Mouse (Mus musculus) olfactory bulb, adult 2 months (tissue): Measurements from ENCODE around the gene Hmg20b.

Experiments used
- CTCF ChIP-seq: fragments of 200-500 bp; IDR thresholded peaks from 2 replicates; pipeline ENCODE4 v1.5.1; 2012; ENCODE audit warnings: low read depth, mild to moderate bottlenecking, low read length, moderate library complexity; ENCODE audit not compliant: insufficient read depth
- POLR2A ChIP-seq: fragments of 200-500 bp; IDR thresholded peaks from 2 replicates; pipeline ENCODE4 v1.6.1; 2012; ENCODE audit warnings: mild to moderate bottlenecking, low read depth, low read length, moderate library complexity; ENCODE audit not compliant: insufficient read depth

DNA sequence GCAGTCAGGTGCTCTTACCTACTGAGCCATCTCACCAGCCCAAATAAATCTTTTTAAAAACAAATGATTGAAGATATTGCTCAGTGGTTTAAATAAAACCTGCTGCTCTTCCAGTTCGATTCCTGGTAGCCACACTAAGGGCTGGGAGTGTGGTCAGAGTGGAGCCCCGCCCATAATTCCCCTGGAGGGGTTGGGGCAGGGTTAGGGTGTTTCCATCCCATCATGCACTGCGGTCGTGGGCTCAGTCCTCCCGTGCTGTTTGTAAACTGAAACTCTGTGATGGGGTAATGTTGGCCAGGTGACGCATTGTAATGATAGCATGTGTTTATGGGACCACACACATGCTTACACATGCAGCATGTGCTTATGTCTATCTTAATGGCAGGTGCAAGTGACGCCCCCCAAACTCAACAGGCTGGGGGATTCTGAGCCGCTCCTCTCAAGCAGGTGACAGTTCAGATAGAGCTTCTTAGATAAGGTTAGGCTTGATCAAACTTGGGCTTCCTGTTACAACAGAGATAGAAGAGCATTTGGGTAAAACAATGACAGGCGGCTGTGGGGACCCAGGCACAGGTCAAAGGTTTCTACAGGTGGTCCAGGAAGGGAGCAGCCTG, 1.5 kb upstream of the Hmg20b start:
- no peak for TF ChIP-seq CTCF
- TF ChIP-seq POLR2A: no peak
